Mouse (Mus musculus) cerebellum, adult 11-12 months (tissue): ENCODE measurements at regions not wholly inside any gene's neighbourhood (a gene's known extent, or its start where the extent isn't known, plus 50 kb on each side); places are given as distances from the start of the nearest gene placed in this dataset.

ENCODE experiments used
- DNase-seq: peaks from one replicate; pipeline ENCODE4 v3.0.0; 2022

DNA sequence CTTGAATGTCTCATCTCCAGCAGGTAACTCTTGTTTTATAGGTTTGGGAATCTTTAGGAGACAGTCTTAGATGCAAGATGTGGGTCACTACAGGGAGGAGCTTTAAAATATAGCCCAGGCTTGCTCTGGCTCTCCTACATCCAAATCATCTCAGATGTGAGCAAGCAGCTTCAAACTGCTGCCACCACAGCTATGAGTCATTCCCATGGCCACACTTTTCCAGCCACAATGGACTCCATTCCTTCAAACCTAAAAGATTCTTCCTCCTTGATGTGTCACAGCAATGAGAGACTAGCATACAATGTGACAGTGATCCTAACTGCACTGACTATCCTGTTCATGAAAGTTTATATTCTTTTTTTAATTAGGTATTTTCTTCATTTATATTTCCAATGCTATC is 640.5 kb upstream of the A1bg start:
- DNase-seq, result no peak

DNA sequence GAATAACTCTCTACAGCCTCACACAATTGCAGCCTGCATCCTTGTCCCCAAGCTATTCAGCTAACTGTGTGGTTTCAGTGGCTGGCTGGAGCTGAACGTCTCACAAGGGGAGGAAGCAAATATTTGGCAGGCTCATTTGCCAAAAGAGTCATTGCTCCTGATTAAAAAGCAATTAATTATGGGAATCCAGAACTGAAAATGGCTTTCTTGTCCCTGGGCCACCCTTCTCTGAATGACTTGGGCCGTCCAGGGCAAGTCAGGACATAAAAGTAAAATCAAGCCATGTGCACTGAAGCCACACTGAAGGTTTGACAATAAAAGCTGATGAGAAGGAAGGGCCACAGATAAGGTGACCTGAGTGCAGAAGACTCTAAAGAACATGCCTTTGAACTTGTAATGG is 639.4 kb upstream of the A1bg start:
- DNase-seq, result no peak

DNA sequence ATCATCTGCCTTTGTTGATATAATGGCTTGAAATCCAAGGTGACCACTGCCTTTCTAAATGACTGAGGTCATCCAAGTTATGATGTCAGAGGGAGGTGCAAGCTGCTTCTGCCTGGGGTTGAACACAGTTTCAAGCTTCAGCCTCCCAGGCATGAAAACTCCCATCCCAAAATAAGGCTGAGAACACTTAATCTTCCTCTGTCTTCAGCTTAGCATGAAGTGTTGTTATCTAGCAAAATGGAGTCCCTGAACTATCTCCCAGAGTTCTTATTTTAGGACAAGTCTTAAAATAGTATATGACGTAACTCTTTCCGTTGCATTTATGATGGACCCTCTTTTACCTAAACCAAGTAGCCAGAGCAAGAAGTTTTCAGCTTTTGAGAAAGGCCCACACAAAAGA is 631.1 kb upstream of the A1bg start:
- DNase-seq, result no peak

DNA sequence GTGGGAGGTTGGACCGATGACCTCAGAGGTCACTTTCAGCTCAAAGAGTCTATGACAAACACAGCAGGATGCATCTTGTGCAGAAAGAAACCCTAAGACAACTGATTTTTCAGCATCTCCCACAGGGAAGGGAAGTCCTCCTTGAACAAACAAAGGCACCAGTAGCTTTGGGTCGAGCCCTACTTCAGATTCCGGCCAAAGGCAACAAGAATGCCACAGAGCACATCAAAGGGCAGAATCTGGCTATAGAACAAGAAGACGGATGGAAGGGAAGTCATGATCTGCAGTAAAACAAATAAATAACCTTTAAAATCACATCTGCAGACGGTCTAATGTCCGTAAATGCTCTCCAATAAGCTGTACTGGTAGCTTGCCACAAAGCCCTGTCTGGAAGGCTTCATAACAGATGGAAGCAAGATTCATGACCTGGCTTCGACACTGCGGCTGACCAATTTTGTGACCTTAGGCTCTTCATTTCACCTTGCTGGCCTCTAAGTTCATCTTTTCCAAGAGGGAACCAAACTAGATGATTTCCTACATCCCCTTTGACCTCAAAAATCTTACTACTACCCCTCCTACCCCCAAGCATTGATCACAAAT is 630.4 kb upstream of the A1bg start:
- no peak for DNase-seq

DNA sequence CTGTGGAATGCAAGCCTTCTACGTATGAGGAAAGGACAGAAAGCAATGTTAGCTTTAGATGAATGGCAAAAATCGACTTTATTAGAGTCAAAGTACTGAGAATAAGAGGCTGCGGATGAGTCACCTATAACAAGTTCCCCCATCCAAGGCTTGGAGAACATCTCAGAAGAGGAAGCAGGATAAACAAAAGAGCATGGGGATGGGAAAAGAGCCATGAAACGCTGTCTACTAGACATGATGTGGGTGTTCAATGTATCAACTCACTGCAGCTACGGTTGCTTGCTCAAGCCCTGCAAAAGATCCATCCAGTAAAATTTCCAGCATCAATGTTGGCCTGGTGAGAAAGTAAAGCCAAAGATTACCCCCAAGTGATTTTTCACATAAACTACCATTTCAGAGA is 628.4 kb upstream of the A1bg start:
- no peak for DNase-seq

DNA sequence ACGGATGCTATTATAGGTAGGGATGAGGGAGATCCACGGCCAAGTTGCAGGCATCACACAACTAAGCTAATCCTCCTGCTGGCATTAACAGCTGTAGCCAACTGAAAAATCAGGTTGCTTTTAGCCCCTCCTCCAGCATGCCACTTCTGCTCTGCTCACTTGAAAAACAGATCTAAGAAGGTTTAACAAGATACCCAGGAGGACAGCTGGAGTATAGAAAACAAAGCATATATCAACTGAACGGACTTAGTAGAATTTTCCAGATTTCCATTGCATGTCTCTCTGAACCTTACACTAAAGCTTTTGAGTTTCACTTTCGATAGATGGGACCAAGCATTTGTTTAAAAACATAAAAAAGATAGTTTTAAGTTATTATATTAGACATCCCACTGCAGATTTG is 625.6 kb upstream of the A1bg start:
- DNase-seq, result no peak

DNA sequence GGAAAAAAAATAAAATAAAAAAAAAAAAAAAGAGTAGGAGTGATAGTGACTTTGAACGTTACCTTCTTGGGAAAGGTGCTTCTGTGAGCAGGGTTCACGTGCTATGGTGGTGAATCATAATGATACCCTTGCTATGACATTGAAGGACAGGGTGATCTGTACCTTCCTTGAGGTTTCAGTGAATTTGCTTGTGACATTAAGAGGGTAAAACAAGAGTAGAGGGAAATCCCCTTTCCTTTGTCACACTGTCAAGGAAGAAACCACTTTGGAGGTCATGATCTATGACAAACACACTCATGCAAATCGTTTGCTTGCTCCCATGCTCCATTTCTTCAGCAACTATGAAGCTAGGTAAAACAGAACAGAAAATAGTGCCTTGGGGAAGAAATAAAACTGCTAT is 623.8 kb upstream of the A1bg start:
- DNase-seq, result no peak

DNA sequence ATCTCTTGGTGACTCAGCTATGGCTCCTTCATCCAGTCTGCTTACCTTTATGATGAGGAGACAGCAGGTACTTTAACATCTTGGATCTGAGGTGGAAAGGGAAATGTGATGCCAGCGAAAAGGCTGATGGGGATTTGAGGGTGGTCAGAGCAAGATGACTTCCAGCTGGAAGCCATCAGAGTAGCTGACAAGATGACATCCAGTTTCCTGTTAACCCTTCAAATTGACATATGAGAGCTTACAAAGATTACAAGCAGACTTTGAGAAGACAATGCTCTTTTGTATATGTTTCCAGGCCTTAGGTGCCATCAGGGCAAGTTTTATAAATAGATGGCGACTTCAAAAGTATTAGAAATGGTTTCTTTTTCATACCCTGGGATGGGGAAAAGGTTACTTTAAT is 621.3 kb upstream of the A1bg start:
- DNase-seq, result no peak

DNA sequence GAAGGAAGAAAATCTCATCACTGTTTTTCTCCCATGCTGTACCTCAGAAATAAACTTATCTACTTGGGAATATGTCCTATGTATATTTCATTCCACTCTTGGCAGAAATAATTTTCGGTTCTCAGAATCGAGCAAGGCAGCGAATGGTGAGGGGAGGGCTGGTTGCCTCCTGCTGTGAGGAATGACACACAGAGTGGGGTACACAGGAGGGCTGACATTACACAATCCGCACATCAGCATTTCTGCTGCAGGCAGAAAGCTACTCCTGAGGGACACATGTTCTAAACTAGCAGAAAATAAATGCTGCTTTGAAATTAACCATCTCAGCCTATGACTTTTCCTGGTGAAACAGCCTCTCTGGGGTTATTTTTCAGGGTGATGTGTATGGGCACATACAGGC is 618.8 kb upstream of the A1bg start:
- no peak for DNase-seq

DNA sequence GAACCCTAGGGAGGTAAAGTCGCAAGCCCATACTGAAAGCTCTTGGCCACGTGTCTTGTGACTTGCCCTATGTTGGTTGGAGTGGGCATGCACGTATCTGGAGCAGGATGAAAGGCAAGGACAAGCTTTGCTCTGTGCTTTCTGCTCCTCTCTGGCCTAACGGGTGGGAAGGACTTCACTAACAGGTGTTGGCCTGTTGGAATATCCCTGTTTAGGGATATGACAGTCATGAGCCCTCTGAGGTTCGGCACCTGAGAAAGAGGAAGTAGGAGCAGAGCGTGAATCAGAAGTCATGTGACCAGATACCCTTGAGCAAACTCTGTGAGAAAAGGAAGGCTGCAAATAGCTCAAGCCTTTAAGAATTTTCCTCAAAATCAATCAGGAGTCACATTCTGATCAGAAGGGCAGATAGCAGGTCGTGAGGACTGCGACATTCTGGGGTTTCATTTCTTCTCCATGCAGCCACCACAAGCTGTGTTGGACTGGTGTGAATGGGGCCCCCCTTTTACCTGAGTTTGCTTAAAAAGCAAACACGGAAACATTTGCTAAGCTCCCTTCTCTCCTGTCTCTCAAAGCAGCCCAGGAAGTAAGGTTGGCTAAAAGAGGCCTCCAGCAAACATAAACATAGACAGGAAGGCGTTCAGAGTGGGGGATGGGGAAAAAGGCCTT is 618.1 kb upstream of the A1bg start:
- DNase-seq, result no peak

DNA sequence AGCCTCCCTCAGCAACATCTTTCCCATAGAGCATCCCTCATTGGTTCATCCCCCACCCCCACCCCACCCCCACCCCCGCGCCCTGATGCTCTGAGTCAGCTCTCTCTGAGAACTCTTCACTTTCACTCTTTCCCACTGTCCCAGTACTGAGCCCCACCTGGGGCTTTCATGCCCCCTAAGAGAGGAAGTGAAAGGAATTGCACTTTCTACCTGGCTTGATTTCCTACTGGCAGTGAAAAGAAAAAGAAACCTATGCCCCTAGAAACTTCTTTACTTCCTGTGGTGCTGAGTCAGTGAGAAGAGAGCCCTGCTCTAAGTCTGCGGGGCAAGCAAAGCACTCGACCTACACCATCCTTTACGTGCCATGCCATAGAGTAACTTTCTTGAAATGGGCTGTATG is 616.1 kb upstream of the A1bg start:
- DNase-seq, result no peak

DNA sequence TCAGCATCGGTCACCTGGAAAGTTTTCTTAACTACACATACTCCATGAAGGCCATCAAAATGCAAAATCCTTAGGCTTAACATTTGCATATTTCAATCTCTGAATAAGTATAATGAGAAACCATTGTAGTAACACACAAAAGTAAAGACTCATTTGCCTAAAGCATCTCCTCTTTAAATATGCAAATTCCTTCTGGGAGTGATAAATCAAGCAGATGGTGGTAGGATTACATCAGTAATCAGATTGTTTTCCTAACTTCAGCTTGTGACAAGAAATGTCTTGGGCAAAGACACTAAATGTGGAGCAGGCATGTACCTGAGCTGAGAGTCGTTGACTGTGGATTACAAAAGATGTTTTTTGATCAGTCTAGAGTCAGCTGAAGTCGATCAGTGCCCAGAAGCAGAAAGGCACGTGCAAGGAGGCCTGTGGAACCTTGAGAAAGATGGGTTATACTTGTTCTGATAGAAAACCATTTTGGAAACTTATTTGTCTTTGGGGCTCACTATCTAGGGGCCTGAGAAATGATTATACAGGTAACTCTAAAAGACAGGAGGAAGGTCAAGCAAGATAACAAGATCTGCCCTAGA is 615.5 kb upstream of the A1bg start:
- no peak for DNase-seq

DNA sequence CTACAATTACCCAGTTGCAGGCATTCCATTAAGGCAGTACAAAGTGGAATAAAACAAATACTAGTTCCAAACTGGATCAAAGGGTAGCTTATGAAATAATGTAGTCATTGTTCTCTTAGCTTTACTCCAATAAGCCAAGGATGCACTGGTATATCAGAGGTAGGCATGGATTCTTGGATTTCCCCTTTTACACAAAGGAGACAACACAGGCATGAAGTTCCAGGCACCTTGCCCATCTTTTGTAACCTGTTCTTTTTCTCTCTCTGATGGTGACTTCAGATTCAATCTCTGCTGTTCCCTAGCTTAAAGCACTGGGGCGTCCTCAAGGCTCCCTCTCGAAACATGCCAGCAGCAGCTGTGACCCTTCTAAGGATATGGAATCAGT is 613.5 kb upstream of the A1bg start:
- DNase-seq, result no peak

DNA sequence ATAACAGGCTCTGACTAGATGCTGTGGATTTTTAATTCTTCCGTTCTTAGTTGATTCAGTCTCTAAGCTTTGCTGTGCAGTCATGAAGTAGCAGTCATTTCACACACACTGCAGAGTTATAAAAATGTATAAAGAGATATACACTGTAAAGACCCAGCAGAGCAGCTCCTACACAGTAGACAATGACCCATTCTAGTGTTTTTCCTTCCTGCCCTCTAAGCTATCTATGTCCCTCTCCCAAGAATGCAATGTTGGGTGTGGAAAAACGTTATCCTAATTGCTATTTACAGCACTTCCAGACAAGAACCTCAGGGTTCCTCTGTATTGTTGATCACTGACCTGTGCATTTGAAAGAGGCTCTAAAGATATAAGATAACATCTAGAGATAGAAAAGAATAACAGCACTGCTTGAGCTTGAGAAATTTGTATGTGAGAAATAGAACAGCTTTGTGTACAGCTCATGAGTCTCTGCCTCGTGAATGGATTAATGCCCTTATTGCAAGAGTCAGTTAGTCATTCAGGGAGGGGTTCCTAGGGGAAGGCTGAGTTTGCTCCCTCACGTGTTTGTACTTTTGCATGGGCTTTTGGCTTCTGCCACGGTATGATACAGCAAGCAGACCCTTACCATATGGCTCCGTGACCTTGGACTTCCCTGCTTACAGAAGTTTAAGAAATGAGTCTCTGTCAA is 613.0 kb upstream of the A1bg start:
- DNase-seq, result no peak

DNA sequence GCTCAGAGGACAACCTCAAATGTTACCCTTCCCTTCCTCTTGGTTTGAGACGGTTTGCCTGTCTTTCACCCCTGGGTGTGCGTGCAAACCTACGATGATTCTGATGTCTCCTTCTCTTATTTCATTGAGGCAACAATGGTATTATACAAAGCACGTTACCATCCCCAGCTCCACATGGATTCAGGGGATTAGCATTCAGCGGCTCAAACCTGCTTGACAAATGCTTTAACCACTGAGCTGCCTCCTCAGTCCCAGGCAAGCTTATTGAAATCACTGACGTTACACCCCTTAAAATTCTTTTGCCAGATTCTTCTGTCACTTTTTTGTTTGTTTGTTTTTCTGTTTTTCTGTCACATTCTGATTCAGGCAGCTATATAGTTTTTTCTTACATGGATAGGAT is 612.4 kb upstream of the A1bg start:
- DNase-seq, result no peak

DNA sequence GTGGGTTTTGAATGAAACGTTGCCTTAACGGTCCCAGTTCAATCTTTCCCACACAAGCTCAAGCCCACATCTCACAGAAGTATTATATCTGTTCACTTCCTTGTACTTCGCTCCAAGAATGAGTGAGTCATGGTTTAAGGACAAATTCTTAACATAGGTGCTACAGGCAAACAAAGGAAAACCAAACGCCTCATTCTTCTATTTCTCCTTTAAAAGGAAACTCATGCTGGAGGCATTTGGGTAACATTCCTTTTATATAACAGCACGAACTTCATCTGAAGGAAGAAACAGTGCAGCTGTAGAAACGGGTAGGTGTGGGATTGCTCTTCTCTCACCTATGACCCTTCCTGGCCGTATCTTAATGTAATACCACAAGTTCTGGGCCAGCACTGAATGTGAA is 610.0 kb upstream of the A1bg start:
- DNase-seq, result no peak

DNA sequence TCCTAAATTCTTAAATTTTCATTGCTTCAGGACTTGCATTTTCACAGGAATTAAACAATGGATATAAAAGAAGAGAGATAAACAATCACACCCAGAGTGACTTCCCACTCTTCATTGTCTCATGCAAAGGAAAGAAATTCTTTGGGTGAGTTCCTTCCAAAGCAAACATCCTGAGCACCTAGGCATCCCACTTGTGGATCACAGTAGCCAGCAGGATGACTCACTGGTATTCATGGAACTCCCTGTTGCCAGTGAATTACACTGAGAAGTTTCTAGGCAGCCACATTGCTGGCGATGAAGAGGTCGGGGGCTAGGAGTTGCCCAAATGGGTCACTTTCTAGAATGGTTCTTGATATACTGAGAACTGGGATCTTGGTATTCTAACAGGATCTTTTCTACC is 609.2 kb upstream of the A1bg start:
- DNase-seq, result no peak

DNA sequence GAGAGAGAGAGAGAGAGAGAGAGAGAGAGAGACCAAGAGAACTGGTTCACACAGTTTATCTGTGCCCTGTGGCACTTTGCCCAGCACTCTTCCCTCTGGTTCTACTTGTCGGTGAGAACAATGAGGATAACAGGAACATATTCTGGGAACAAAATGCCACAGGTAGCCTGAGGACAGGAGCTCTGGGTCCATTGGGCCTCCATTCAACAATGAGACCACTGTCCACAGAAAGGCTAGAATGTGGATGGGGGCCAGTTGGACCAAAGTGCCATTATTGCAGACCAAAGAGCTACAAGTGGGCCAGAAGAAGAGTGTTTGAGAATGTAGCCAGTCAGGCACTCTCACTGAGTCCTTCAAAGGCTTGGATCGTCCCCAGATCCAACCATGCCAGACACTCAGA is 600.2 kb upstream of the A1bg start:
- DNase-seq, result peak; percentile 6

DNA sequence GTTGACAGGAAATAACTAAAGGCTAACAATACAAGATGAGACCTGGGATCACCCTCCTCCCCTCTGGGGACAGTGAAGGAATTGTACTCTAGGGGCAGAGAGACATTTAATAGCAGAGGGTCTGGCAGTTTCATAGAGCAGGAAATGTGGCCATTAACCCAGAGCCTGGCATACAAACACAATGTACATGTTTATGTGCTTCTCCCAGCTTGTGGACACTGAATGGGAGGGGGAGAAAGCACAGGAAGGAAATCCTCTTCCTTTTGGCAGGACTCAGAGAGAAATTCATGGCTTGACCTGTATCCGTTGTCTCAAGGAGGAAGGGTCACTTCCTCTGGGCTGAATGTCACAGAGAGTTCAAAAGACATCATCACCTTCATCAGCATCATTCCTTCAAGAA is 594.5 kb upstream of the A1bg start:
- DNase-seq, result no peak

DNA sequence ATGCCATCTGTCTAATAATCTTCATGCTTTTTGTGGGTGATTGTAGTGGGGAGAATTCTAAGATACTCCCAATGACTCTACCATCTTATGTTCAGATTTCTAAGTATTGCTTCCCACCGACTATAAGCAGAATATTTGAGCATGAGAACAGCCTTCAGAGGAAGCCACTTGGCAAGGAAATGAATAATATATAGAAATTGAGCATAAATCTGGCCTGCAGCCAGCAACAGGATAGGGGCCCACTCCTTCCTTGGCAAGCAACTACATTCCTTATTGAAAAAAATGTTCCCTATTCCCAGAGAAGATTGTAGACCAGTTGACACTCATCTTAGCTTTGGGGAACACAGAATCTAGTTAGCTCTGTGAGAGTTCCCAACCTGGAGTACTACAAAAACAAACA is 591.5 kb upstream of the A1bg start:
- DNase-seq, result no peak

DNA sequence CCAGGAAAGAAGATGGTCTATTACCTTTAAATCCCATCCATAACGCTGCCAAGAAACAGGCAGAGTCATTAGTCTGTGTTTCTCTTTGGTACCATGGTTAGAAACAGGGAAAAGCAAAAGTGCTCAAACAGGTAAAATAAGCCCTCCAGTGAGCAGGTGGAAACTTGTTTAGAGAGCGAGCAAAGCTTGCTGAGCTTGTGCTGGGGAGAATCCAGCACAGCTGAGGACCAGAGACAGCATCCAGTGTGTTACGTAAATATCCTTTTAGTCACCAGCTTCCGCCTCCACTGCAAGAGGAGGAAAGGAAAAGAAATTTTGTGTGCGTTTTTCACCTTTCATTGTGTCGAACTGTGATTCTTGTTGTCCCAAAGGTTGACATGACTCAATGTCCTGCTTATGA is 586.0 kb upstream of the A1bg start:
- no peak for DNase-seq

DNA sequence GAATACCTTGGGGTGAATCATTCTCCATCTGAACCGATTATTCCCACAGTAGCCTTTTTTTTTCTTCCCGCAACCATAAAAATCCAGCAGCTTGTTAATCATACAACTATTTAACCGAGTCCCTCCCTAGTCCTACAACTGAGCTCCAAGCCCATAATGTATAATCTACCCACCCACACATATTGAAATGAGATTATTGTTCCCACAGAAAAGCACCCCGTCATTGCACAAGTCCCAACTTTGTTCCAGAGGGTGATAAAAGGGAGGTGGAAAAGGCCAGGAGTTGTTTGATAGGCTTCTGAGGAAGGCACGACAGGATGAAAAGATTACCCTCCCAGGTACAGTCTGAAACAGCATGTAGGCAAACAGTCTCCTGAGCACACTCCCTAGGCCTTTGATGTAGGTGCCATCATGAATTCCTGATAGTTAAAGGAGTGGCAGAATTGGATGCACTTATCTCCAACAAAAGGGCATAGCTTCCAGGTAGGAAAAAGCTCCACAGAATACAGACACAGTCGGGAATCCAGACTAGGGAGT is 583.6 kb upstream of the A1bg start:
- DNase-seq, result no peak

DNA sequence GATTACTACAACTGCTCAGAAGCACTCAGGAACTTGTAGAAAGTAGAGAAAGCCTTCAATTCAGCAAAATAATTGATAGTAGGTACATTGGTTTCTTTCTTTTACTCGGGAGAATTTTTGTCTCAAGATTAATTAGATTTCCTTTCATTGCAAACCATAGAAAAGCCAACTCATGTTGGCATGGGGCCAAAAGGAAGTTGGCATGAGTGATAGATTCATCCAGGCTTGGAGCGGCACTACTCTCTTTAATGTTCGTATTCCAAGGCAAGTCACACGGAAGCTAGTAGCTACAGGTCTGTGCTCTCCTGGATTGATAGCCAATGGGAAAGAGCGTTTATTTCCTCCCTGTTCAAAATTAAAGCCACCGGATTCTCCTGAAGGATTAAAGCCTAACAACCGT is 580.6 kb upstream of the A1bg start:
- DNase-seq, result no peak

DNA sequence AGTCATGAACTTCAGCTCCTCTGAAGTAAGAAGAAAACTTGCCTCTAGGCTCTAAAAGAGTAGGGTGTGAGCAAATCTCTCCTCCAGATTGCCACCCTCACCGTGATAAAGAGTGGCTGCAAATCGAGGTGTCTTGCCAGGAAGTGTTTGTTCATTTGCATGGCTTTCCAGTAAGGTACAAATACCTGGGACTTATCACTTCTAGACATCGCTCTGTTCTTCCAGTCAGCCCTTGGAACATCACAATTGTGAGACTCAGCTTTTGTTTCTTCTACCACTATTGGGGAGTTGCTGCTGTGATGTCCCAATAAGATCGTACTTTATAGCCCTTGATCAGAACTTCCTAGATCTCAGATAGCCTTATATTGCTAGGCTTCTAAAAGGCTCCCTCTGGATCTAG is 566.9 kb upstream of the A1bg start:
- no peak for DNase-seq
